Mouse (Mus musculus): ENCODE results near the gene Pramel6.
"Not testable (repeated sequence)": the region's sequence is repeated elsewhere in the genome, so short reads cannot be mapped to it uniquely, and the experiment has no call there.

The Pramel6 gene

GRCm38 (mm10) chr2:87506265-87506664, at the start of gene Pramel6:
Gene Pramel6, plus strand, starts transcription at chr2:87506565.
- DNase-seq (ENCODE audit: low read depth): no peak

GRCm38 (mm10) chr2:87461769-87462168, 44.6 kb upstream of the Pramel6 start:
- DNase-seq (ENCODE audit: low read depth): no peak

- DNase-seq (ENCODE audit: low read depth): no peak
These were observed 26.2 kb upstream of the Pramel6 start for GRCm38 (mm10) chr2:87480207-87480606.

GRCm38 (mm10) chr2:87481158-87481557, 25.2 kb upstream of the Pramel6 start:
- DNase-seq (ENCODE audit: low read depth): no peak

GRCm38 (mm10) chr2:87482276-87482675, 24.1 kb upstream of the Pramel6 start:
- DNase-seq (ENCODE audit: low read depth): no peak

GRCm38 (mm10) chr2:87496993-87497392, 9.4 kb upstream of the Pramel6 start, which contains the start of gene Pramel7:
Gene Pramel7, minus strand, starts transcription at chr2:87497093.
- DNase-seq (ENCODE audit: low read depth): not testable (repeated sequence)

- no peak for DNase-seq (ENCODE audit: low read depth)
These were observed 8.7 kb downstream of the Pramel6 start for GRCm38 (mm10) chr2:87515046-87515445.

- DNase-seq (ENCODE audit: low read depth): no peak
These were observed 9.2 kb downstream of the Pramel6 start for GRCm38 (mm10) chr2:87515457-87516060.

- DNase-seq (ENCODE audit: low read depth): no peak
These were observed 10.2 kb downstream of the Pramel6 start for GRCm38 (mm10) chr2:87516581-87516980.

- DNase-seq (ENCODE audit: low read depth): no peak
These were observed 14.3 kb downstream of the Pramel6 start for GRCm38 (mm10) chr2:87520651-87521050.

GRCm38 (mm10) chr2:87525899-87526616, 19.7 kb downstream of the Pramel6 start:
- DNase-seq (ENCODE audit: low read depth): not testable (repeated sequence)

GRCm38 (mm10) chr2:87531496-87531895, 25.1 kb downstream of the Pramel6 start, which contains the start of gene Olfr153:
Gene Olfr153, plus strand, starts transcription at chr2:87531796.
- no peak for DNase-seq (ENCODE audit: low read depth)

GRCm38 (mm10) chr2:87534826-87535225, 28.5 kb downstream of the Pramel6 start:
- no peak for DNase-seq (ENCODE audit: low read depth)

GRCm38 (mm10) chr2:87545442-87545841, 39.1 kb downstream of the Pramel6 start, which contains the start of gene Olfr1128:
Gene Olfr1128, minus strand, starts transcription at chr2:87545542.
- no peak for DNase-seq (ENCODE audit: low read depth)
